Mouse (Mus musculus) olfactory bulb, adult 2 months (tissue): Measurements from ENCODE around the gene Ppp6r2. TPM values are rescaled to one million over a fixed set of nuclear protein-coding genes. Genes with fewer than 3 reads are reported as not detected.

Source experiments
- H3K27ac ChIP-seq: fragments of 200-500 bp; 2 replicates; pipeline ENCODE4 v1.5.1; 2012; ENCODE audit warnings: low read depth, low read length; ENCODE audit not compliant: insufficient read depth
- H3K4me1 ChIP-seq: fragments of 200-500 bp; 2 replicates; pipeline ENCODE4 v1.6.1; 2012; ENCODE audit warnings: low read length; ENCODE audit not compliant: control insufficient read depth, insufficient read depth
- H3K4me3 ChIP-seq: fragments of 200-500 bp; 2 replicates; pipeline ENCODE4 v1.5.1; 2012; ENCODE audit warnings: mild to moderate bottlenecking, low read depth, low read length, moderate library complexity; ENCODE audit not compliant: insufficient read depth
- CTCF ChIP-seq: fragments of 200-500 bp; IDR thresholded peaks from 2 replicates; pipeline ENCODE4 v1.5.1; 2012; ENCODE audit warnings: low read depth, mild to moderate bottlenecking, low read length, moderate library complexity; ENCODE audit not compliant: insufficient read depth
- POLR2A ChIP-seq: fragments of 200-500 bp; IDR thresholded peaks from 2 replicates; pipeline ENCODE4 v1.6.1; 2012; ENCODE audit warnings: mild to moderate bottlenecking, low read depth, low read length, moderate library complexity; ENCODE audit not compliant: insufficient read depth
- WGBS: fragments of 180-500 bp; shearing (Covaris S2); methylation state at CpG from one replicate; pipeline ENCODE4 v1.1.7; 2018; 5-methylcytosine and 5-hydroxymethylcytosine counted together
- polyA plus RNA-seq: library from polyadenylated mRNA; stranded (reverse); fragments of >200 nt; gene quantifications from 2 replicates; pipeline ENCODE4 v1.2.4, GENCODE M21; 2012; ENCODE audit warnings: low replicate concordance; ENCODE audit not compliant: missing spikeins, insufficient read depth, insufficient read length

Gene Ppp6r2
- polyA plus RNA-seq, 1 experiment: not detected

DNA sequence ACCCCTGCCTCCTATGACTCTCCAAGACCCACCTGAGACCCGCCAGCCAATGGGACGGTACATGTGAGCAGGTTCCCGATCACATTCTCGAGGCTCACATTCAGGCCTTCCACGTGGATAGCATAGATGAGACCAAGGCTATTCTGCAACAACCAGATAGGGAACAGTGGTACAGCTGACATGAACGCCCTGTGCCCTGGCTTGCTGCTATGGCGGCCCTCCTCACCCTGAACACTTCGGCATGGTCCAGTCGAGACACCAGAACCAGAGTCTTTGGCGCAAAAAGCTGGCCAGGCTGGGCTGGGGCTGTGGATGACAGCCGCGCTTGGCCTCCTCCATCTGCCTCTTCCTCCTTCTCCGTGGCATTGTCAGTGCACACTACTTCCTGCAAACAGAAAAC, 96.1 kb downstream of the Ppp6r2 start:
- Histone ChIP-seq H3K27ac (no peak overlapping the region), H3K4me1 (peaks cover 39% of the 10 kb centered on the region), H3K4me3 (no peak overlapping the region)
- TF ChIP-seq CTCF: no peak
- TF ChIP-seq POLR2A: no peak
- 89% methylated on average over 13 of the region's 13 CpGs for WGBS

DNA sequence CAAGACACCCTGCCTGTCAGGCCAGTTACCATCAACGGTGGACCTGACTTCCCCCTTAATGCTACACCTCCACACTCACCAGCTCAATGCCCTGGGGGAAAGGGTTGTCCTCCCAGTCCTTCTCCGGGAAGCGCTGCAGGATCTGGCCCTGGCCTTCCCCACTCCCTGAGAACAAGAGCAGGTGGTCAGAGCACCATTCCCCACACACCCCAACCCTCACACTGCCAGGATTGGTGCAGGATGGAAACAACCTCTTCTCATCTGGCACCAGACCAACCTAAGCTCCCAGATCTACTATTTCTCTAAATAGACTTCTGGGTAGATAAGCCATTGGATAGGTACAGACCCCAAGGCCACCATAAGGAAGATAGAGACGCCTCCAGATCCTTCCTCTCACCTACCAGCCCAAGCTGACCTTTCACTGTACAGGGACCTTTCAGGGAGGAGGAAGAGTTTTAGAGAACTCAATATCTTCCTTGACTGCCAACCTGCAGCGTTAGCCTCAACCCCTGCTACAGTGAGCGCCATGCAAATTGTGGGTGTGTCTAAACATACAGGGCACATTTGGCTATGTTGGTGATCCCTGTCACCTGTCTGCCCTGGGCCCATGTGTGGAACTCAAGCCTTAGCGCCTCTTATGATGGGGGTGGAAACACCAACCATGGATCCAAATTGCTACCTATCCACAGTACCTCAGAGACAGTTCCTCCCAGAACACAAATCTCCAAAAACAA, 97.2 kb downstream of the Ppp6r2 start:
- 77% methylated on average over 7 of the region's 7 CpGs for WGBS
- Histone ChIP-seq H3K27ac (no peak overlapping the region), H3K4me3 (no peak overlapping the region), H3K4me1 (peaks cover 48% of the 10 kb centered on the region)
- no peak for TF ChIP-seq CTCF

DNA sequence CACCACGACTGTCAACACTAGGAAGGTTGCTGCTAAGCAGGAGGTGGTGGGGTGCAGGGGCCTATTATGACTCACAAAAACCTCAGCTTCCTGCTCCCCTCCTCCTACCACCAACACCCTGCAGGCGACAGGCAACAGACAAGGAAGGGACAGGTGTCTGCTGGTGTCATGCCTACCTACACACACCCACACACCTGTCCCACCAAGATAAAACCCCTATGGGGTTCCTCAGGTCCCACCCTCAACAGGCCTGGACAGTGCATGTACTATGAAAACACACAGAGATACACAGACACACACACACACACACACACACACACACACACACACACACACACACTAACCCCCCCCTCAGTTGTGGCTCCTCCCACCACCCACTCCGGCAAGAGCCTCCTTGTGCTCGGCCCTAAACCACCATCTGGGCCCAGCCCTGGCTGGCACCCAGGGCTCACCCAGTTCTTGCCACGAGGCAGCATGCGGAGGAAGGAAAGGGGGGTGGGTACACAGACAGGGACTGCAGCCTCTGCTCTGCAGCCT, 98.7 kb downstream of the Ppp6r2 start:
- 12% methylated on average over 6 of the region's 6 CpGs for WGBS
- no peak for TF ChIP-seq CTCF
- no peak for TF ChIP-seq POLR2A
- Histone ChIP-seq H3K4me3 (no peak overlapping the region), H3K4me1 (peaks cover 55% of the 10 kb centered on the region), H3K27ac (peak overlapping the region; percentile 57)

DNA sequence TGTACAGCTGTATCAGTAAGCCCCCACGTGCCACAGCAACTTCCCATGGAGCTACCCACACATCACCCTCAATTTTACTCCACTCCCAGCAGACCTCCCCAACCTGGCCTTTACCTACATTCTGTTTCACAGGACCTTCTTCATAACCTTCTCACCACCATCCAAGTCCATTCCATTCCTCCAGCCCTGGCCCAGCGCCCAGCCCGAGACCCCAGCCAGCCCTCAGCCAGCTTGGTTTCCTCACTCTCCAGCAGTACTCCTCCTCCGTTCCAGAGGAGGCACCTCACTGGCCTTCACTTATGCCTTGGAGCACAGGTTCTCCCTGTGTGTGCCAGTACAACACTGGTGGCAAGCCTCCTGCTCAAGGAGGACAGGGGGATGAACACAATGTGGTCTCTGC, 102.0 kb downstream of the Ppp6r2 start:
- Histone ChIP-seq H3K4me3 (no peak overlapping the region), H3K27ac (no peak overlapping the region), H3K4me1 (peaks cover 49% of the 10 kb centered on the region)
- 55% methylated on average over 4 of the region's 4 CpGs for WGBS
- TF ChIP-seq CTCF (no peak), POLR2A (no peak)

DNA sequence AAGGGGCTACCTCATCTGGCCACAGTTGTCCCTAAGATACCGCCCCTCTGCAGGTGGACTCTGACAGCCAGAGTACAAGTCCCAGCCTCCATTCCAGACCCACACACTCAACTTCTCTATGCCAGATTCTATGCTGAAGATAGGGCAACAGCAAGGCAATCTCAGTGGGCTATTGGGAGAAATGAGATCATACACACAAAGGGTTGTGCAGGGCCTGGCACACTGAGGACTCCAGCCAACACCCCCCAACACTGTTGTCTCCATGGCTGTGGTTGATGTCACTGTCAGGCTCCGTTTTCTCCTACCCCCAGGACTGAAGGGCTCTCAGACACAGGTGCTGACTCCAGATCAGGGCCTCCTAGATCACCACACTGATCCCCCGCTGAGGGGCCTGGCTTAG, 102.8 kb downstream of the Ppp6r2 start:
- Histone ChIP-seq H3K4me3 (peak overlapping the region; percentile 86), H3K4me1 (peaks cover 44% of the 10 kb centered on the region), H3K27ac (no peak overlapping the region)
- WGBS: 30% methylated on average over 3 of the region's 3 CpGs
- TF ChIP-seq POLR2A (no peak), CTCF (no peak)

DNA sequence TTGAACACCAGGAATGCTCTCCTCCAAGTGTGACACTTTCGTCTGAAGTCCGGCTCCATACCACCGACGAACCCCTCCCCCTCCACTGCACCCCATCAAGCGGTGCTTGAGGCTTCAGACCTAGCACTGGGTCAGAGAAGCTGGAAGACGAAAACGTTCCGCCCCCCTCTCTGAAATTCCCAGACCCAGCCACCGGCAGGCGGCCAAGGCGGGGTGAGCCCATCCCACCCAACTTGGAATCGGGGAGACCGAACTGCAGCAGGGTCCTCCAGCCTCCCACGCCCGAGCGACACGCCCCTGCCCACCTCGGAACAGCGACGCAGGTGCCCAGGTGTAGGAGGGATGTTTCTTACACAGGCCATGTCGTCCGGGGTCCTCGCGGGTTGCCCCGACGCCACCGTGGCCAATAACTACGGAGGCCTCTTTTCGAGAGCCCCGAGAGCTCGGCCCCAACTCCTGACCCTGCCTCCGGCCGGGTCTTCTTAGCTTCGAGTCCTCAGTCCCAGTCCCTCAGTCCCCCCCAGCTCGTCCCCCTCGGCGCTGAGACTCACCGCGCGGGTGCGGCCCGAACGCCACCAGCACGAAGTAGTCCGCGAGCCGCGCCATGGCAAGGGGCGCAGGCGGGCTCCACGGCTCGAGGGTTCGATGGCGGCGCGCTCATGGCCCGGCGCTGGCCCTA, 103.3 kb downstream of the Ppp6r2 start:
- peaks cover 40% of the 10 kb centered on the region for H3K4me1 ChIP-seq
- TF ChIP-seq CTCF (no peak), POLR2A (no peak)
- no peak overlapping the region for H3K27ac ChIP-seq
- peak overlapping the region; percentile 86 for H3K4me3 ChIP-seq
- WGBS: under 1% methylated on average over 58 of the region's 58 CpGs

DNA sequence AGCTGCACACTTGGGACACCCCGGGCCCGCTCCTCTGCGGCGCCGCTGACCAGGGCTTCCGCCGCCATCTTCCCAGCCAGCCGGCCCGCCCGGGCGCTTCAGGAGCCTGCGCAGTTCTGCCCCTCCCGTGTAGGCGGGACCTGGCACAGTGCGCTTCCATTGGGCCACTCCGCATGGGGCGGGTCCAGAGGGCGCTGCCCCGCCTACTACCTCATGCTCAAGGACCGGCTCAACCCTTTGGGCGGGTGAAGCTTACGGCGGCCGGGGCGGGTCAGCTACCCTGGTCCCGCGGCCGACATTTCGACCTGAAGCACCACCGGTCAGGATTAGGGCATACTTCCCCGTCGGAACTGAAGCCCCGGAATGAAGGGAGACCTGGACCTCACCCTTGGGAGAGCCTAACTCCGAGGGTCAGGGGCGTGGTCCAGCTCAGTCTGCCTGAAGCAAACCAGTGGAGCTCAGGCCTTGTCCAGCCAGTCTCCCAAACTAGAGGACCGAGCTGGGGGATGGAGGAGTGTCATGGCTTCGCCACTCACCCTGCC, 103.9 kb downstream of the Ppp6r2 start, which contains the start of gene Sbf1:
Gene Sbf1 (minus strand): TSS at position 122 of the 542 bp plus-strand sequence.
- no peak for TF ChIP-seq CTCF
- TF ChIP-seq POLR2A: peak; percentile 93
- H3K4me3 ChIP-seq: peak within 1 kb of the TSS; percentile 86
- WGBS: under 1% methylated on average over 37 of the region's 37 CpGs

DNA sequence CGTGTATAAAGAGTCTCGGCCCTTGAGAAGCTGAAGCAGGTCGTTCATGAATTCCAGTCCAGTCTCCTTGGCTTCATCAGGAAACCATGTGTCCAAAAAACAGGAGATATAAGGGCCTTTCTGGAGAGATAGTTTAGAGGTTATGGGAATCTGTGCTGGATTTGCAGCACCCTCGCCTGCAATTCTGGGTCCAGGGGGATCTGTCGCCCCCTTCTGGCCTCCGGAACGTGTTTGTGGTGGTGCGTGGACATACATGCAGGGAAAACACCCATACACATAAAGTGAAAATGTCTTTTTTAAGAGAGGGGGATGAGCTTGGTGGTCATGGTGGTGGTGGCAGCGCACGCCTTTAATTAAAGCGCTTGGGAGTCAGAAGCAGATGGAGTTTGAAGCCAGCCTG, 104.8 kb downstream of the Ppp6r2 start:
- H3K27ac ChIP-seq: no peak overlapping the region
- no peak overlapping the region for H3K4me3 ChIP-seq
- 66% methylated on average over 11 of the region's 11 CpGs for WGBS
- no peak for TF ChIP-seq POLR2A
- TF ChIP-seq CTCF: no peak
- H3K4me1 ChIP-seq: peaks cover 28% of the 10 kb centered on the region

More for the DNA sequence above, 103.9 kb downstream of the Ppp6r2 start, which contains the start of gene Sbf1:
- Histone ChIP-seq H3K27ac (no peak within 1 kb of the TSS), H3K4me1 (peaks cover 34% of the 10 kb centered on the region)

DNA sequence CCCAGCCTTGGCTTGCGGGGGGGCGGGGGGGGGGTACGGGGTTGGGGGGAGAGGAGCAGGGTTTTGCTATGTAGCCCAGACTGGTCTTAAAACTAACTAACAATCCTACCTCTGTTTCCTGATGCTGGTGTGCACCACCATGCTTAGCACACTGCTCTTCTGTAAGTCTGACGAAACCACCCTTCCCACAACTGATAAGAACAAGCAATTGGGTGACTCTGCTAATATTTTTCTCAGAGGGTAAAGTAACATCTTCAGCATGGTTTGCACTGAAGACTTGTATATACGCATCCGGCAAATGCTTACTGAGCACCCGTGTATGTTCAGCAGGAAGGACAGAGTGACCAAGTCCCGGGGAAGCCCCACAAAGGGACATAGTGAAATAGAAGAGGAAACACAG, 109.9 kb downstream of the Ppp6r2 start:
- H3K27ac ChIP-seq: no peak overlapping the region
- peaks cover 4% of the 10 kb centered on the region; the same call in 1 of the 2 replicates for H3K4me1 ChIP-seq
- TF ChIP-seq POLR2A: no peak
- no peak for TF ChIP-seq CTCF
- WGBS: 79% methylated on average over 8 of the region's 8 CpGs
- no peak overlapping the region for H3K4me3 ChIP-seq
